Mouse (Mus musculus): ENCODE results near the gene Ank2.

DNA sequence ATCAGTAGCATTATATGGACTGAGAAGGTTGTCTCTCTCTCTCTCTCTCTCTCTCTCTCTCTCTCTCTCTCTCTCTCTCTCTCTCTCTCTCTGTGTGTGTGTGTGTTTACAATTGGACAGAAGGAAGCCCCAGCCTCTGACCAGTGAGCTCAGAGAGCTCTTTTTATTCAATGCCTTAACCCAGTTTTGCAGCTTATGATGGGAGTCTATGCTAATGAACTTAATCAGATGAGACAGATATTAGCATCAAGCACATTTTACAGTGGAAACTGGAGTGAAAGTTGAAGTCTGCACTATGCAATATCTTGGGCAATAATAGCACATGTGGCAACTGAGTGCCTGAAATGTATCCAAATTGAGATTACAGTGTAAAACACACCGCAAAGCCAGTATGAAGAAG is 16.1 kb upstream of the Ank2 start:
- TF ChIP-seq CTCF (IDR thresholded peaks at IDR 0.05; ENCODE audit: low read depth) (no peak), EP300 (IDR thresholded peaks at IDR 0.05; ENCODE audit: low read depth) (no peak)

Data from liver, postnatal 0 days (tissue).